Mouse (Mus musculus) forebrain, postnatal 0 days (tissue): ENCODE measurements around the gene Ccdc149. TPM values are rescaled to one million over a fixed set of nuclear protein-coding genes. Genes with fewer than 3 reads are reported as not detected.

Experiments
- ATAC-seq: fragments of 200-750 bp; cut with Nextera tagmentation; 2 replicates; pipeline ENCODE4 v1.8.0; 2017; ENCODE audit warnings: mild to moderate bottlenecking, moderate library complexity
- DNase-seq: peaks from one replicate; pipeline ENCODE4 v3.0.0-alpha.2; 2015
- H3K27ac ChIP-seq: fragments of 300-500 bp; sonication (generic); 2 replicates; pipeline ENCODE4 v1.5.1; 2014; ENCODE audit warnings: low read depth, mild to moderate bottlenecking, antibody characterized with exemption, low read length, moderate library complexity, mixed read lengths
- H3K27me3 ChIP-seq: fragments of 300-500 bp; sonication (generic); 2 replicates; pipeline ENCODE4 v1.6.1; 2014; ENCODE audit warnings: mild to moderate bottlenecking, low read length, mixed read lengths; ENCODE audit not compliant: insufficient read depth
- H3K36me3 ChIP-seq: fragments of 300-500 bp; sonication (generic); 2 replicates; pipeline ENCODE4 v1.6.1; 2014; ENCODE audit warnings: mild to moderate bottlenecking, moderate library complexity; ENCODE audit not compliant: insufficient read depth
- H3K4me1 ChIP-seq: fragments of 300-500 bp; sonication (generic); 2 replicates; pipeline ENCODE4 v1.6.1; 2014; ENCODE audit warnings: antibody characterized with exemption; ENCODE audit not compliant: insufficient read depth
- H3K4me2 ChIP-seq: fragments of 300-500 bp; sonication (generic); 2 replicates; pipeline ENCODE4 v1.6.1; 2014; ENCODE audit warnings: low read depth, mild to moderate bottlenecking, moderate library complexity
- H3K4me3 ChIP-seq: fragments of 300-500 bp; sonication (generic); 2 replicates; pipeline ENCODE4 v1.5.1; 2014; ENCODE audit warnings: low read depth, low read length, mixed read lengths
- H3K9ac ChIP-seq: fragments of 300-500 bp; sonication (generic); 2 replicates; pipeline ENCODE4 v1.6.1; 2014; ENCODE audit warnings: mild to moderate bottlenecking
- H3K9me3 ChIP-seq: fragments of 300-500 bp; sonication (generic); 2 replicates; pipeline ENCODE4 v1.6.1; 2016; ENCODE audit warnings: low read length
- CTCF ChIP-seq: sonication (generic); IDR thresholded peaks from 2 replicates; pipeline ENCODE4 v1.5.1; 2016; ENCODE audit warnings: antibody characterized with exemption, control low read depth, low read depth
- WGBS: fragments of 180-500 bp; shearing (Covaris S2); extraction: QIAGEN DNeasy Blood & Tissue Kit; methylation state at CpG from one replicate; pipeline ENCODE4 v1.1.7; 2014; 5-methylcytosine and 5-hydroxymethylcytosine counted together
- polyA plus RNA-seq: library from polyadenylated mRNA; unstranded; fragments of >200 nt; fragmentation: Nextera tagmentation; extraction: Ambion mirVana; gene quantifications from 2 replicates; pipeline ENCODE4 v1.2.1, GENCODE M21; 2015
- total RNA-seq: library from RNA; depleted of rRNA; stranded (reverse); fragments of >200 nt; gene quantifications from 2 replicates; pipeline ENCODE4 v1.2.3, GENCODE M21; 2014

Gene Ccdc149
- total and polyA plus RNA-seq, 2 experiments from 2014 or later = 16.0 to 21.4 TPM

DNA sequence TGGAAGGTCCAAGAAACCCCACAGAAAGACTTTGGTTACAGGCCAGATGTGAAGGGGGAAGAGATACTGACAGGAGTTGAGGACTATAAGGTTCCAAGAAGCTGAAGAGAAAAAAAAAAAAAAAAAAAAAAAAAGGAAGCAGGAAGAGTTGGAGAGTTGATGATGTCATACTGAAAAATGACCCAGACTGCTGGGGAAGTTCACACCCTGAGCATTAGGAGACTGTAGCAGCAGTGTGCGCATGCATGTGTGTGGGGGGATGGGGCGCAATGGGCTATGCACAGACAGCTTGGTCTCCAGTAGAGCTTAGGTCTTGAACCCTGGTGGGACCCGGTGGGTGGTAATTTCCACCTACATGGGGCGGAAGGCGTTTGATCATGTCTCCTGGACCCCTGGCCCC, 87.6 kb downstream of the Ccdc149 start:
- Histone ChIP-seq H3K4me3 (no peak overlapping the region), H3K9ac (no peak overlapping the region), H3K4me2 (no peak overlapping the region), H3K27ac (no peak overlapping the region), H3K36me3 (no peaks in the 10 kb centered on the region), H3K4me1 (no peaks in the 10 kb centered on the region), H3K27me3 (no peaks in the 10 kb centered on the region), H3K9me3 (no peaks in the 10 kb centered on the region)
- DNase-seq (no peak), ATAC-seq (no peak)
- no peak for TF ChIP-seq CTCF
- WGBS = 96% methylated on average over 5 of the region's 5 CpGs

DNA sequence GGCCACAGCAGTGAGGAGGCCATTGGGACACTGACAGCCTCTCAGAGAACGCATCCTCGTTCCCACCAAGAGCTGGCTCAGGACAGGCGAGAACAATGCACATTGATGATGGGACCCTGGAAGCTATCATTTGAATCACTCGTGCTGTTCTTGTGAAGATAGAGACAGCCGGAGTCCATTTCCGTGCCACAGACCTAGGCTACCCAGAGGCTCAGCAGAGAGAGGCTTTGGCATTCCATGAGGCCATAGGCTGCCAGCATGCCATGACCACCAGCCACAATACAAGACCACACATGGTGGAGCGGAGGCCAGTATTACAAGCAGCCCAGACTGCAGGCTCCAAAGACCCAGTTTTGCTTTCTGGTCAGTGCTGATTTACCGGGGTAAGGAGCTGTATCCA, 88.5 kb downstream of the Ccdc149 start:
- no peaks in the 10 kb centered on the region for H3K36me3 ChIP-seq
- no peak for TF ChIP-seq CTCF
- no peak overlapping the region for H3K9ac ChIP-seq
- no peaks in the 10 kb centered on the region for H3K4me1 ChIP-seq
- no peaks in the 10 kb centered on the region for H3K27me3 ChIP-seq
- WGBS = 82% methylated on average over 8 of the region's 8 CpGs
- no peak for DNase-seq
- H3K4me3 ChIP-seq = no peak overlapping the region
- no peak overlapping the region for H3K27ac ChIP-seq
- no peaks in the 10 kb centered on the region for H3K9me3 ChIP-seq
- ATAC-seq = no peak
- no peak overlapping the region for H3K4me2 ChIP-seq

DNA sequence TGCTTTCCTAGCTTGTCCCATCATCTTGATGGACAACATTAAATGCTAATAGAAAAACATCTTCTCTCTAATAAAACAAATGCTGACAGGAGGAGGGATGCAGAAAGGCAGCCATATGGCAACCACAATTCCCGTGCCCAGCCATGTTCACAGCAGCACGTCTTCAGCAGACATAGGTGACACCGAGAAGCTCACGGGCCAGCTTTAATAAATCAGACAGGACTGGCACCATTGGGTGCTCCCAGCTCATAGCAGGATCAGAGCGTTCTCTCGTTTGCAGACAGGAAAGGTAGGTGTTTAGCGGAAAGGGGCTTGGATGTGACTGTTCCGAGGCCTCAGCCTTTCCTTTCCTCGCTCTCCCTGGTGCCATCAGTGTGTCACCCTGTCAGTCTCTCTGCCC, 95.5 kb downstream of the Ccdc149 start:
- Histone ChIP-seq H3K4me2 (no peak overlapping the region), H3K36me3 (peaks cover 9% of the 10 kb centered on the region; the same call in 1 of the 2 replicates), H3K4me3 (no peak overlapping the region), H3K27me3 (no peaks in the 10 kb centered on the region), H3K9me3 (no peaks in the 10 kb centered on the region), H3K27ac (no peak overlapping the region), H3K9ac (no peak overlapping the region), H3K4me1 (no peaks in the 10 kb centered on the region)
- no peak for DNase-seq
- ATAC-seq = no peak
- 71% methylated on average over 9 of the region's 9 CpGs for WGBS
- no peak for TF ChIP-seq CTCF

DNA sequence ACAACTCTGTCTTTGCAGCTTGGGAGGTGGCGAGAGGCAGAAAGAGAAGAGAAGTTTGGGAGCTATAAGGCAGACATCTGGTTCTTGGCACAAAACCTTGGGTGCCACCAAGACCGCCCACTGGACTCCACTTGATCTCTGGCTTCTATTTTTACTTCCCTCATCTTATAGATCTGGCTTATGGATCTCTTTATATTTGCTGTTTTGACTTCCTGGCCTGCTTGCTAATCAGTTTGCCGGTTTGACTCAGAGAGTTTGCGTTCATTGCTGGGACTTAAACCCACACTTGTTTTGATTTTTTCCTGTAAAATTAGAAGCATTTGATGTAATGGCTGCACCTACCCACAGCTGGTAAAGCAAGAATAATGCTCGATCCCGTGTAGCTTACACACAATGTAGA, 100.4 kb downstream of the Ccdc149 start:
- no peaks in the 10 kb centered on the region for H3K4me1 ChIP-seq
- no peak for TF ChIP-seq CTCF
- DNase-seq = no peak
- H3K27me3 ChIP-seq = no peaks in the 10 kb centered on the region
- no peak overlapping the region for H3K9ac ChIP-seq
- H3K27ac ChIP-seq = no peak overlapping the region
- no peak overlapping the region for H3K4me3 ChIP-seq
- 86% methylated on average over 6 of the region's 6 CpGs for WGBS
- no peak for ATAC-seq
- H3K36me3 ChIP-seq = peaks cover 3% of the 10 kb centered on the region; the same call in 1 of the 2 replicates
- H3K4me2 ChIP-seq = no peak overlapping the region
- H3K9me3 ChIP-seq = no peaks in the 10 kb centered on the region

DNA sequence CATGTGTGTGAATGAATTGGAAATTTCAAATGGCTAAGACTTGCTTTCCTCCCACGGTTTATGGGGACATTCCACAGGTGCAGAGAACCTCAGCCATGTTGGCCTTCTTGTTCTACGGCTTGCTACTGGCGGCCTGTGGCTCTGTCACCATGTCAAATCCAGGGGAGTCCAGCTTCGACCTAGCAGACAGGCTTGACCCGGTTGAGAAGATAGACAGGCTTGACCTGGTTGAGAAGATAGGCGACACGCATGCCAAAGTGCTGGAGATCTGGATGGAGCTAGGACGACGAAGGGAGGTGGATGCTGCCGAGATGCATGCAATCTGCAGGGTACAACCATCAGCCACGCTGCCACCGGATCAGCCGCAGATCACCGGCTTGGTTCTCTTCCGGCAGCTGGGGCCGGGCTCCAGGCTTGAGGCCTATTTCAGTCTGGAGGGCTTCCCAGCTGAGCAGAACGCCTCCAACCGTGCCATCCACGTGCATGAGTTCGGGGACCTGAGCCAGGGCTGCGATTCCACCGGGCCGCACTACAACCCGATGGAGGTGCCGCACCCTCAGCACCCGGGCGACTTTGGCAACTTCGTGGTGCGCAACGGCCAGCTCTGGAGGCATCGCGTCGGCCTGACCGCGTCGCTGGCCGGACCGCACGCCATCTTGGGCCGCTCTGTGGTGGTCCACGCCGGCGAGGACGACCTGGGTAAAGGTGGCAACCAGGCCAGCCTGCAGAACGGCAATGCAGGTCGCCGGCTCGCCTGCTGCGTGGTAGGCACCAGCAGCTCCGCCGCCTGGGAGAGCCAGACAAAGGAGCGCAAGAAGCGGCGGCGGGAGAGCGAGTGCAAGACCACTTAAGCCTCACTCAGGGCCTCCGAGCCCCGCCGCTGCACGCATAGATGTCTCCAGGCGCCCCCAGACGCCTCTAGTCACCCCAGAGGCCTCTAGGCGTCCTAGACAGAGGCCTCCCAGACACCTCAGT, 103.2 kb downstream of the Ccdc149 start:
- H3K4me3 ChIP-seq = no peak overlapping the region
- WGBS = 58% methylated on average over 63 of the region's 63 CpGs
- peak overlapping the region; percentile 28; the same call in 1 of the 2 replicates for H3K9ac ChIP-seq
- ATAC-seq = peak; percentile 61
- H3K27ac ChIP-seq = no peak overlapping the region
- no peaks in the 10 kb centered on the region for H3K36me3 ChIP-seq
- TF ChIP-seq CTCF = no peak
- H3K4me2 ChIP-seq = peak overlapping the region; percentile 38; the same call in 1 of the 2 replicates
- H3K9me3 ChIP-seq = no peaks in the 10 kb centered on the region
- H3K4me1 ChIP-seq = no peaks in the 10 kb centered on the region
- no peaks in the 10 kb centered on the region for H3K27me3 ChIP-seq
- DNase-seq = peak; percentile 26

DNA sequence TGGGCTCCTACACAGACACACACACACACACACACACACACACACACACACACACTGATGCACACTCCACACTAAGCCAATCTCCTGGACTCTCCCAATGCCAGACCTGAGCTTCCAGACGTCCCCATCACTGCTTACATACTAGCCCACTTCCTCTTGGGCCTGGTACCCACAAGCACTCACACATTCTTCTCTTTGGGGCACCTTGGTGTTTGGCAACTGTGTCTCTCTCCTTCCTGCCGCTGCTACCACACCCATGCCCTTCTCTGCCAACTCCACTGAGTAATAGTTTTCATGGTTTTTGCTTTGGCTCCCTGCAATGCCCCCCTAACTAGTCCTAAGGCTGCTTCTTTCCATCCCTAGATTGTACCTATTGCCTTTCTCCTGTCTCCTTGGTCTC, 104.7 kb downstream of the Ccdc149 start:
- Histone ChIP-seq H3K4me3 (no peak overlapping the region), H3K4me1 (no peaks in the 10 kb centered on the region), H3K4me2 (no peak overlapping the region), H3K36me3 (no peaks in the 10 kb centered on the region), H3K9ac (no peak overlapping the region), H3K9me3 (no peaks in the 10 kb centered on the region), H3K27me3 (no peaks in the 10 kb centered on the region), H3K27ac (no peak overlapping the region)
- no peak for TF ChIP-seq CTCF
- no peak for ATAC-seq
- DNase-seq = no peak
- WGBS = 82% methylated on average over 2 of the region's 2 CpGs

DNA sequence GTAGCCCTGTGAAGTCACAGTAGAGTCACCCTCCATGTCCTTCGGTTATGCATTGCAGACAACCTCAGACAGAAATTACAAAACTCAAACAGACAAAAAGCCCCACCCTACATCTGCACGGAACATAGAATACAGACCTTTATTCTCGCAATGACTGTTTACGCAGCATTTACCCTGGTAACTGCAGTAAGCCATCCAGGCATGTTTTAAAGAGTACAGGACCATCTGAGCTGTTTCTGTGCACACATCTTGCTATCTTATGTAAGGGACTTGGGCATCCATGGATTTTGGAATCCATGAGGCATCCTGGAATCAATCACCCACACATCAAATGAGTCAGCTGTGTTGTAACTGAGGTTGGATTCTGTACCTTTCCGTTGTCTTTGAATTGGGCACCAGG, 105.4 kb downstream of the Ccdc149 start:
- DNase-seq (no peak), ATAC-seq (no peak)
- TF ChIP-seq CTCF = no peak
- H3K4me1 ChIP-seq = no peaks in the 10 kb centered on the region
- H3K9me3 ChIP-seq = no peaks in the 10 kb centered on the region
- H3K27me3 ChIP-seq = no peaks in the 10 kb centered on the region
- no peaks in the 10 kb centered on the region for H3K36me3 ChIP-seq
- 93% methylated on average over 5 of the region's 5 CpGs for WGBS
- no peak overlapping the region for H3K4me3 ChIP-seq
- H3K27ac ChIP-seq = no peak overlapping the region
- no peak overlapping the region for H3K4me2 ChIP-seq
- no peak overlapping the region for H3K9ac ChIP-seq
